Mouse (Mus musculus): ENCODE measurements around the gene Nmrk2.
A peak's percentile ranks its signal among the peaks of the same experiment; 100 is the strongest.
"Not testable (repeated sequence)": the region's sequence is repeated elsewhere in the genome, so short reads cannot be mapped to it uniquely, and the experiment has no call there.

Nmrk2 gene

GRCm38 (mm10) chr10:81184765-81185164 lies 17.1 kb downstream of the Nmrk2 start:
- no peak for DNase-seq (ENCODE audit: low read depth, low spot score)

DNA sequence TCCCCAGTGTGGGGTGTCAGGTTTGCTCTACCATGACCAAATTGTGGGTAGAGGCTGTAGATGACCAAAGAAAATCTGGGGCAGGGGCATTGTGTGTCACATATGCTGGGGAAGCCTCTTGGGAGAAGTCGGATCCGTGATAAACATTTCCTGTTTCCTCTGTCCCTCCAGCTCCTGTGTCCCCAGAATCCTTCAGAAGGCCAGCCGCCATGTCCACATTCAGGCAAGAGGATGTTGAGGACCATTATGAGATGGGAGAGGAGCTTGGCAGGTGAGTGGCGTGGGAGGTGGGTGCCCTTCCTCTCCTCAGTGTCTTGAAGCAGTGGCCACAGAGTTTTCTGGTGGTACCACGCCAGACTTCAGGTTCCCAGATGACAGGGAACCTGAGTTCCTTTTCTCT lies 18.0 kb downstream of the Nmrk2 start, which contains the start of gene 4930442H23Rik:
Gene 4930442H23Rik (minus strand): TSS at position 45 of the 400 bp plus-strand sequence.
- no peak for DNase-seq (ENCODE audit: low read depth, low spot score)

DNA sequence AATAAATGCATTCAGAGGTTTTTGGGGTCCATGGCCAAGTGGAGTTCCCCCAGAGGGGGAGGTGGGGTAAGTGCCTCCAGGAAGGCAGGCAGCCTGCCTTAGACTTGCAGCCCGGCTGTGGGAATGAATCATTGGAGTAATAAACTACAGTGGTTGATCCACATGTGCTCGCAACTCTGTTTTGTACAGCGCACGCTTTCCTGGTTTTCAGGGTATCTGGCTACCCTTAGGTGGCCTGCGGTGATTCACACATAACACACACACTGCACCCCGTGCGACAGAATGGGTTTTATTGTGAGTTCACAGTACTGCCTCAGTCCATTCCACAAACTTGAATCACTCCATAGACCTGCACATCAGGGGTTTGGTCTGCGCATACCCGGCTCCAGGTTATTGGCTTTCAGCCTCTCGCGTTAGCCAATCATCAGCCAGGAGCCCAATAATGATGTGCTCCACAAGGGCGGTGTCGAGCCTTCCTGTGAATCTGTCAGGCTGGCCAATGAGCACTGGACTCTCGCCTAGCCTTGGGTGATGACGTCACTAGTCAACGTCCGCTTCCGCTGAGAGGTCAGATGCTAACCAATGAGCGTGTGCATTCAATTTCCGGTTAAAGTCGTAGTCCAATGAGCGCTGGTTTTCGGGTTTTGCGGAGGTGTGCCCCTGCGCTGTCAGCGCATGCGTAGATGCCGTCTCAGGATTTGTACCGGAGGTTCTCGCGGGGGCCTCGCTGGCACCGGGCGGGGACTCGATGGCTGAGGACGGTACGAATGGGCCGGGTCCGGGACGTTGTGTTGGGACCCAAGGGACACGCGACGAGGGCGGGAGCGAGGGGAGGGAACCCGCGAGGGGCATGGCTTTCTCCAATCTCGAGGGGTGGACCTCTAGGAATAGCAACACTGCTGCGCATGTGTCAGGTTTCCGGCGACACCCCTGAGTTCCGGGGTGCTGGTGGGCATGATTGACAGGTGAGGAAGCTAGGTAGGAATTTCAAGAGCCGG lies 19.2 kb downstream of the Nmrk2 start, which contains the start of gene Dapk3:
Gene Dapk3 (plus strand): TSS at position 670 of the 998 bp plus-strand sequence.
- DNase-seq (ENCODE audit: low read depth, low spot score), result peak; percentile 97

- DNase-seq (ENCODE audit: low read depth, low spot score), result not testable (repeated sequence)
Measured at GRCm38 (mm10) chr10:81181860-81182259, 20.0 kb downstream of the Nmrk2 start.

DNA sequence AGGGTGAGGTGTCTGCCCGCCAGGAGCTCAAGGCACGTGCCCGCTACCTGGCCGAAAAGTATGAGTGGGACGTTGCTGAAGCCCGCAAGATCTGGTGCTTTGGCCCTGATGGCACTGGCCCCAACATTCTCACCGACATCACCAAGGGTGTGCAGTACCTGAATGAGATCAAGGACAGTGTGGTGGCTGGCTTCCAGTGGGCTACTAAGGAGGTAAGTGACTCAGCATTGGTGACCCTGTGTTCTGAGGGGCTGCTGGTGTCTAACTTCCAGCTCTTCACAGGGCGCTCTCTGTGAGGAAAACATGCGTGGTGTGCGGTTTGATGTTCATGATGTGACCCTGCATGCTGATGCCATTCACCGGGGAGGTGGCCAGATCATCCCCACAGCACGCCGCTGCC lies 20.9 kb downstream of the Nmrk2 start:
- no peak for DNase-seq (ENCODE audit: low read depth, low spot score)

DNA sequence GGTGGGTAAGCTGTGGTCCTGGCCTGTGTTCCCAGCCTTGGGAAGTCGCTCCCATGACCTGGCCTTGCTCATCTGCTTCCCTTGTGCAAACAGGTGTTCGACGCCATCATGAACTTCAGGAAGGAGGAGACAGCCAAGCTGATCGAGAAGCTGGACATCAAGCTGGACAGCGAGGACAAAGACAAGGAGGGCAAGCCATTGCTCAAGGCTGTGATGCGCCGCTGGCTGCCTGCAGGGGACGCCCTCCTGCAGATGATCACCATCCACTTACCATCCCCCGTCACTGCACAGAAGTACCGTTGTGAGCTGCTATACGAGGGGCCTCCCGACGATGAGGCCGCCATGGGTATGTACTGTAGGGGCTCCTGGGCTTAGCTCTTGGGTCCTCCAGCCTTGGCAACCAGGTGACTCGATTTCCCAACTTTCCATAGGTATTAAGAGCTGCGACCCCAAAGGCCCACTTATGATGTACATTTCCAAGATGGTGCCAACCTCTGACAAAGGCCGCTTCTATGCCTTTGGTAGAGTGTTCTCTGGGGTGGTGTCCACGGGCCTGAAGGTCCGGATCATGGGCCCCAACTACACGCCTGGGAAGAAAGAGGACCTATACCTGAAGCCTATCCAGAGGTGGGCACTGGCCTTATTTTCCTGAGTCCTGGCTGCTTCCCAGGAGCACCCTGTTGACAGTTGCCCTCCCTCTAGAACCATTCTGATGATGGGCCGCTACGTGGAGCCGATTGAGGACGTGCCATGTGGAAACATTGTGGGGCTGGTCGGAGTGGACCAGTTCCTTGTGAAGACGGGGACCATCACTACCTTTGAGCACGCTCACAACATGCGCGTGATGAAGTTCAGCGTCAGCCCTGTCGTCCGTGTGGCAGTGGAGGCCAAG lies 22.2 kb downstream of the Nmrk2 start:
- no peak for DNase-seq (ENCODE audit: low read depth, low spot score)

DNA sequence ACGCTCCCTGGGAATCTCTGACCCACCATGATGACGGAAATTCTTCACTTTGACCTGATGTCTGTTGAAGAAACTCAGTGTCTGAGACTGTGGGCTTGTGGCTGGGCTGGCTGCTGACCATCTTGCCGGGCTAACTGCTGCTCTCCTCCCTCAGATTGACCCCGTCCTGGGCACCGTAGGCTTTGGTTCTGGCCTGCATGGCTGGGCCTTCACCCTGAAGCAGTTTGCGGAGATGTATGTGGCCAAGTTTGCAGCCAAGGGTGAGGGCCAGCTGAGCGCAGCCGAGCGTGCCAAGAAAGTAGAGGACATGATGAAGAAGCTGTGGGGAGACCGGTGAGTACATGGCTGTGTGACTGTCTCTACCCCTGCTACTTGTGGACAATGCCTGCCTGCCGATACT lies 22.9 kb downstream of the Nmrk2 start:
- DNase-seq (ENCODE audit: low read depth, low spot score), result no peak

DNA sequence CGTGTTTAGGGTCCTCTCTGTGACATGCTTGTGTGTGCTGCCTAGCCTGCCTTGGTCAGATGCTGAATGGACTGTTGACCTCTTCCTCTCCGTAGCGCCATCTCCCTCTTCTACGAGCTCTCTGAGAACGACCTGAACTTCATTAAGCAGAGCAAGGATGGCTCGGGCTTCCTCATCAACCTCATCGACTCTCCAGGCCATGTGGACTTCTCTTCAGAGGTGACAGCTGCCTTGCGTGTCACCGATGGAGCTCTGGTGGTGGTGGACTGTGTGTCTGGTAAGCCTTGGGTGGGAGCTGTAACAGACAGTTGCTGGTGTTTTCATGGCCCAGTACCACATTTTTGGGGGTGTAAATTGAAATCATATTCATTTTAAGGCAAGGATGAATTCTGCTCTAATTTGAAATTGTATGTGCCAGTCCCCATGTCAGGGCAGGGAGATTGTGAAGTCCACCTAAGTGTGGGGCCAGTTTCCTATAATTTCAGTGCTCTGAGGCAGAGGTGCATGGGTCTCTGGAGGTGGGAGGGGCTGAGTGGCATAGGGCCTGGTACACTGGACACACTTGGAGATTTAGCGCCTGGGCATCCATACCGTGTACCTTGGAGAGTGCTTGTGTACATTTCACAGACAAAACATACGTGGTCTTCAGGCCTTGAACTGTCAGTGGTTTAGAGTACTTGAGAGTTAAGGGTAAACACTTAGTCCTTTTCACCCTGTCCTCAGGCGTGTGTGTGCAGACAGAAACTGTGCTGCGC lies 23.7 kb downstream of the Nmrk2 start:
- DNase-seq (ENCODE audit: low read depth, low spot score), result no peak

DNA sequence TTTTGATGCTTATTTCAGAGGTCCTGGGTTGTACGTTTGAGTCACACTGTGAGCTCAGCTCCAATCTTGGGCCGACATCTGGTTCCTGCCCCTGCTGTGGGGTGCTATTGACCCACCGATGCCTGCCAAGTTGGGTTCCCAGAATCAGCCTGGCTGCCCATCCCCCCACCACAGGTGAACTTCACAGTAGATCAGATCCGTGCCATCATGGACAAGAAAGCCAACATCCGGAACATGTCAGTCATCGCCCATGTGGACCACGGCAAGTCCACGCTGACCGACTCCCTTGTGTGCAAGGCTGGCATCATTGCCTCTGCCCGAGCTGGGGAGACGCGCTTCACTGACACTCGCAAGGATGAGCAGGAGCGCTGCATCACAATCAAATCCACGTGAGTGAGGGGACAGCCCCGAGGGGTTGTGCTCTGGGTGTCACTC lies 24.3 kb downstream of the Nmrk2 start:
- DNase-seq (ENCODE audit: low read depth, low spot score), result no peak

GRCm38 (mm10) chr10:81176466-81177271 lies 25.2 kb downstream of the Nmrk2 start, which contains the start of gene Eef2:
TSS of gene Eef2 (plus strand) at chr10:81176631.
- peak; percentile 90 for DNase-seq (ENCODE audit: low read depth, low spot score)

- no peak for DNase-seq (ENCODE audit: low read depth, low spot score)
Measured at GRCm38 (mm10) chr10:81175936-81176465, 25.9 kb downstream of the Nmrk2 start.

DNA sequence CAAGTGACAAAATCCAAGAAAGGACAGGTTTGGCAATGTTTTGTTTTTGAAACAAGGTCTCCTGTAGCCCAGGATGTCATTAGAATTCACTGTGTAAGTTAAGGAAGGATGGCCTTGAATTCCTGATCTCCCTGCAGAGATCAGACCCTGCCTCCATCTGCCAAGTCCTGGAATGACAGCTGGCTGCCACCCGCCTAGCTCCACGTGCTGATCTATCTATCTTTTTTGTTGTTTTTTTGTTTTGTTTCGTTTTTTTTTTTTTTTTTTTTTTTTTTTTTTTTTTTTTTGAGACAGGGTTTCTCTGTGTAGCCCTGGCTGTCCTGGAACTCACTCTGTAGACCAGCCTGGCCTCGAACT lies 26.5 kb downstream of the Nmrk2 start:
- not testable (repeated sequence) for DNase-seq (ENCODE audit: low read depth, low spot score)

GRCm38 (mm10) chr10:81174617-81175344 lies 27.1 kb downstream of the Nmrk2 start:
- DNase-seq (ENCODE audit: low read depth, low spot score), result no peak

GRCm38 (mm10) chr10:81173132-81173531 lies 28.7 kb downstream of the Nmrk2 start:
- no peak for DNase-seq (ENCODE audit: low read depth, low spot score)

- not testable (repeated sequence) for DNase-seq (ENCODE audit: low read depth, low spot score)
Measured at GRCm38 (mm10) chr10:81169411-81169900, 32.4 kb downstream of the Nmrk2 start.

GRCm38 (mm10) chr10:81168521-81169244 lies 33.2 kb downstream of the Nmrk2 start:
- no peak for DNase-seq (ENCODE audit: low read depth, low spot score)

DNA sequence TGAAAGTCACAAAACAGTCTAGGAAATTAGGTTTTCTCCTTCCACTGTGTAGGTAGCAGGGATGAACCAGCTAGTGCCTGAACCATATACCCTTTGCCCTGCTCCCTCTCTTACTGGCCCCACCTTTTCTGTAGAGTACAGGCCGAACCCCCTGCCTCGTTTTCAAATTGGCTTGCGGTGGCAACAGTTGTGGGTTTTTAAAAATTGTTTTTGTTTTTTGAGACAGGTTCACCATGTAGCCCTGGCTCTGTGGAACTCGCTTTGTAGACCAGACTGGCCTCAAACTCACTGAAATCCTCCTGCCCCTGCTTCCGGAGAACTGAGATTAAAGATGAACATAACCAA lies 33.8 kb downstream of the Nmrk2 start:
- no peak for DNase-seq (ENCODE audit: low read depth, low spot score)

- peak; percentile 99 for DNase-seq (ENCODE audit: low read depth, low spot score)
Measured at GRCm38 (mm10) chr10:81167200-81168086, 34.4 kb downstream of the Nmrk2 start, which contains the start of gene Pias4. TSS of gene Pias4 (minus strand) at chr10:81167923.
